Mouse (Mus musculus): Measurements from ENCODE around the gene Slc9a1. TPM values are rescaled to one million over a fixed set of nuclear protein-coding genes. Genes with fewer than 3 reads are reported as not detected.

The Slc9a1 gene
- polyA plus RNA-seq, 1 experiment, result 30.1 TPM

DNA sequence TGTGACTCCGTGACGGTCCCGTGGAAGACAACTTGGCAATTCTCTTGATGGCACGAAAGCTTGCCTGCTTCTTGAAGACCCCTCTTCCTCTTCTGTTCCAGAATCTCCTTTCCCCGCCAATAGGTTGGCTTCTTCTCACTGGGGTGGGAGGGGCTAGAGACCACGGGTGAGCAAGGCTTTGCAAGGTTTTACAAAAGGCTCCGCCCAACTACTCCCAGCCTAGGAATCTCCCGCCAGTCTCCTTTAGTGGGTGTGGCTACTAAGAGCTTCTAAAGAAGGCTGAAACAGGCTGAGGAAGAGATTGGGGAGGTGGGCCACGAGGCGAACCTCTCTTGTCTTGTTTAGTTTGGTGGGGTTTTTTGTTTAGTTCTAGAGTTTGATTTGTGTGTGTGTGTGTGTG lies 16.7 kb upstream of the Slc9a1 start:
- TF ChIP-seq CTCF (conservative IDR thresholded peaks at IDR 0.05; ENCODE audit: insufficient read depth, insufficient read length, low read depth, low read length), result no peak
- TF ChIP-seq POLR2A (IDR thresholded peaks at IDR 0.05; ENCODE audit: low read depth, low read length), result no peak
- H3K27me3 ChIP-seq (replicated peaks; ENCODE audit: control insufficient read depth, insufficient read depth, low read length), result no peaks in the 10 kb centered on the region
- no peak overlapping the region for H3K27ac ChIP-seq (ENCODE audit: insufficient read depth, low read depth, low read length)
- no peaks in the 10 kb centered on the region for H3K4me1 ChIP-seq (ENCODE audit: control insufficient read depth, insufficient read depth, low read length)
- 82% methylated on average over 10 of the region's 10 CpGs for WGBS
- no peaks in the 10 kb centered on the region for H3K36me3 ChIP-seq (ENCODE audit: control insufficient read depth, insufficient read depth, low read length)
- DNase-seq, result no peak
- no peak overlapping the region for H3K4me3 ChIP-seq (ENCODE audit: insufficient read depth, low read depth, low read length)

- Histone ChIP-seq H3K27ac (ENCODE audit: insufficient read depth, low read depth, low read length) (no peak within 1 kb of the TSS), H3K4me1 (ENCODE audit: control insufficient read depth, insufficient read depth, low read length) (no peaks in the 10 kb centered on the region), H3K27me3 (replicated peaks; ENCODE audit: control insufficient read depth, insufficient read depth, low read length) (no peaks in the 10 kb centered on the region), H3K36me3 (ENCODE audit: control insufficient read depth, insufficient read depth, low read length) (no peaks in the 10 kb centered on the region), H3K4me3 (ENCODE audit: insufficient read depth, low read depth, low read length) (no peak within 1 kb of the TSS)
- TF ChIP-seq POLR2A (IDR thresholded peaks at IDR 0.05; ENCODE audit: low read depth, low read length), result no peak
- no peak for TF ChIP-seq CTCF (conservative IDR thresholded peaks at IDR 0.05; ENCODE audit: insufficient read depth, insufficient read length, low read depth, low read length)
- 83% methylated on average over 23 of the region's 23 CpGs for WGBS
- DNase-seq, result no peak
These were observed 15.8 kb upstream of the Slc9a1 start, which contains the start of gene Wdtc1 for GRCm38 (mm10) chr4:133353367-133354365. TSS of gene Wdtc1 (minus strand) at chr4:133353481.

DNA sequence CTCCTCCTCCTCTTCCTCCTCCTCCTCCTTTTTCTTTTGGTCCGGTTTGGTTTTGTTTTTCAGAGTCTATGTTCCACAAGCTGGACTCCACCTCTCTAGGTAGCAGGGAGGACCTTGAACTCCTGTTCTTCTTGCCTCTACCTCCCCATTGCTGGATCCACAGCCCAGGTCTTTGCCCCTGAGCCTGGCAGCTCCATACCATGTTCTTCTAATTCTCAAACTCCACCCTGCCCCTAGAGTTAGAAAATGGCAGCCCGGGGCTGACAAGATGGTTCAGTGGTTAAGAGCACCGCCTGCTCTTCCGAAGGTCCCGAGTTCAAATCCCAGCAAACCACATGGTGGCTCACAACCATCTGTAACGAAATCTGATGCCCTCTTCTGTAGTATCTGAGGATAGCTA lies 14.9 kb upstream of the Slc9a1 start:
- H3K4me3 ChIP-seq (ENCODE audit: insufficient read depth, low read depth, low read length), result no peak overlapping the region
- H3K27me3 ChIP-seq (replicated peaks; ENCODE audit: control insufficient read depth, insufficient read depth, low read length), result no peaks in the 10 kb centered on the region
- 96% methylated on average over 6 of the region's 6 CpGs for WGBS
- no peak for DNase-seq
- no peak for TF ChIP-seq CTCF (conservative IDR thresholded peaks at IDR 0.05; ENCODE audit: insufficient read depth, insufficient read length, low read depth, low read length)
- TF ChIP-seq POLR2A (IDR thresholded peaks at IDR 0.05; ENCODE audit: low read depth, low read length), result no peak
- no peaks in the 10 kb centered on the region for H3K4me1 ChIP-seq (ENCODE audit: control insufficient read depth, insufficient read depth, low read length)
- H3K36me3 ChIP-seq (ENCODE audit: control insufficient read depth, insufficient read depth, low read length), result no peaks in the 10 kb centered on the region
- H3K27ac ChIP-seq (ENCODE audit: insufficient read depth, low read depth, low read length), result no peak overlapping the region

DNA sequence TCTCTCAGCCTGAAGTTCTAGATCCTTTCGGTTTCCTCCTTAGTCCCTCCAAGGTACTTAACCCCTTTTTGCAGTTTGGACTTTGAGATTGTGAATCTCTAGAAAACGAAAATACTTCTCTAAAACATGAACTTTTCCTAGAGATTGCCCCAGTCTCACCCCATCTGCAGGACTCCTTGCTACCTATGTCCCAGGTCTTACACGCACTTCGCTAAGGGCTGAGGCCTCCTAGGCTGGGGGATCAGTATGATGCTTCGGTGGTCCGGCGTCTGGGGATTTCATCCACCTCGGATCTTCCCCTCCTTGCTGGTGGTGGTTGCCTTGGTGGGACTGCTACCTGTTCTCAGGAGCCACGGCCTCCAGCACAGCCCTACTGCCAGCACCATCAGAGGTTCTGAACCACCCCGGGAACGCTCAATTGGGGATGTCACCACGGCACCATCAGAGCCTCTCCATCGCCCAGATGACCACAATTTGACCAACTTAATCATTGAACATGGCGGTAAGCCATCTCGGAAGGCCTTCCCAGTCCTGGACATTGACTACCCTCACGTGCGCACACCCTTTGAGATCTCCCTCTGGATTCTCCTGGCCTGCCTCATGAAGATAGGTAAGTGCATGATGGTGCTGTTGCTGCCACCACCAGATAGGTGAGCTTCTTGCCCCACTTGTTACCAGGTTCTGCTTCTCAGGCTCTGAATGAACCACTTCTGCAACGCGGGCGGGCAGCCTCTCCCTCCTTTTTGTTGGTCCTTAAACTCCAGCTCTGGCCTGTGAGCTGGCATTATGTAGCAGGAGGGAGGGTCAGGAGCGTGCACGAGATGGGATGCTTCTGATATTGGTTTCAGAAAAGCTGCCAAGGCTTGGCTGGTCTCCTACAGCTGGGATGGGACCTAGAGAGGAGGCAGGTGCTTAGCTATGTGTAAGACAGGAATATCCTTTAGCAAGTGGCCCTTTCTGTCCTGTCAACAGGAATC lies 1.1 kb downstream of the Slc9a1 start:
- Histone ChIP-seq H3K4me3 (ENCODE audit: insufficient read depth, low read depth, low read length) (peak overlapping the region; percentile 96), H3K27me3 (replicated peaks; ENCODE audit: control insufficient read depth, insufficient read depth, low read length) (no peaks in the 10 kb centered on the region), H3K4me1 (ENCODE audit: control insufficient read depth, insufficient read depth, low read length) (peaks cover 28% of the 10 kb centered on the region), H3K36me3 (ENCODE audit: control insufficient read depth, insufficient read depth, low read length) (no peaks in the 10 kb centered on the region), H3K27ac (ENCODE audit: insufficient read depth, low read depth, low read length) (peak overlapping the region; percentile 87)
- 55% methylated on average over 22 of the region's 22 CpGs for WGBS
- no peak for DNase-seq
- TF ChIP-seq CTCF (conservative IDR thresholded peaks at IDR 0.05; ENCODE audit: insufficient read depth, insufficient read length, low read depth, low read length) (no peak), POLR2A (IDR thresholded peaks at IDR 0.05; ENCODE audit: low read depth, low read length) (no peak)

DNA sequence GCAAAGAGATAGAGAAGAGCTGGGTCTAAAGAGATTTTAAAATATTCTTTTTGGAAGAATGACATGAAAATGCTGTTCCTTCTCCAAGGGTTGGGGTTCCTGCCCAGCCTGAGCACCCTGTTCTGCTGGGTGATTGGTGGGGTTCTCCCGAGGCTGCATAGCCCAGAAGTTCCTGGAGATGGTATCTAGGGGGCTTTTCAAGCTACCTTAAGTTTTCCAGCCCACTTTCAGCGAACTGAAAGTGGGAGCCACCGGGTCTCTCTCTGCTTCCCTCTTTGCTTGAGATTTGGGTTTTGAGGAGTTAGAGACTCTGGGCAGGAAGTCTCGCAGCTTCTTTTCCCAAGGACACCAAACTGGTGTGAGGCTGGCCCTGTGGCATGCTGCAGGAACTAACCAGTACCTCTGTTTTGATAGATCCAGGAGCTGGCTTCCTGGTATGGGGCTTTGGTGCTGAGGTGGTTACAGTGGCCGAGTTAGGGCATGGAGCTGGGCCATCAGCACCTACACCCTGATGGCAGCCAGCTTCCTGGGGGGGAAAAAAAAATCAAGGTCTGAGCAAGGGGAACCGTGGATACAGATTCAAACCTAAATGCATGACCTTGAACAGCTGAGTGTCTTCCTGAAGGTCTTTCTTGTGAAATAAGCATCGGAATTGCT lies 2.2 kb downstream of the Slc9a1 start:
- Histone ChIP-seq H3K36me3 (ENCODE audit: control insufficient read depth, insufficient read depth, low read length) (no peaks in the 10 kb centered on the region), H3K27ac (ENCODE audit: insufficient read depth, low read depth, low read length) (peak overlapping the region; percentile 54), H3K4me1 (ENCODE audit: control insufficient read depth, insufficient read depth, low read length) (peaks cover 28% of the 10 kb centered on the region), H3K27me3 (replicated peaks; ENCODE audit: control insufficient read depth, insufficient read depth, low read length) (no peaks in the 10 kb centered on the region), H3K4me3 (ENCODE audit: insufficient read depth, low read depth, low read length) (peak overlapping the region; percentile 96)
- TF ChIP-seq POLR2A (IDR thresholded peaks at IDR 0.05; ENCODE audit: low read depth, low read length) (no peak), CTCF (conservative IDR thresholded peaks at IDR 0.05; ENCODE audit: insufficient read depth, insufficient read length, low read depth, low read length) (no peak)
- WGBS, result 36% methylated on average over 7 of the region's 7 CpGs
- DNase-seq, result peak; percentile 44

GRCm38 (mm10) chr4:133372278-133372665 lies 2.8 kb downstream of the Slc9a1 start:
- peaks cover 28% of the 10 kb centered on the region for H3K4me1 ChIP-seq (ENCODE audit: control insufficient read depth, insufficient read depth, low read length)
- no peaks in the 10 kb centered on the region for H3K27me3 ChIP-seq (replicated peaks; ENCODE audit: control insufficient read depth, insufficient read depth, low read length)
- TF ChIP-seq POLR2A (IDR thresholded peaks at IDR 0.05; ENCODE audit: low read depth, low read length) (no peak), CTCF (conservative IDR thresholded peaks at IDR 0.05; ENCODE audit: insufficient read depth, insufficient read length, low read depth, low read length) (no peak)
- 24% methylated on average over 6 of the region's 6 CpGs for WGBS
- peak overlapping the region; percentile 54 for H3K27ac ChIP-seq (ENCODE audit: insufficient read depth, low read depth, low read length)
- peak overlapping the region; percentile 24 for H3K4me3 ChIP-seq (ENCODE audit: insufficient read depth, low read depth, low read length)
- no peaks in the 10 kb centered on the region for H3K36me3 ChIP-seq (ENCODE audit: control insufficient read depth, insufficient read depth, low read length)
- no peak for DNase-seq
